Mouse (Mus musculus) hindbrain, embryonic 16.5 days (tissue): Measurements from ENCODE around the gene Psmd10. TPM values are rescaled to one million over a fixed set of nuclear protein-coding genes. Genes with fewer than 3 reads are reported as not detected.
A peak's percentile ranks its signal among the peaks of the same experiment; 100 is the strongest.

Experiments used
- ATAC-seq: fragments of 200-750 bp; cut with Nextera tagmentation; 2 replicates; pipeline ENCODE4 v1.8.0; 2017; ENCODE audit warnings: moderate TSS enrichment, moderate library complexity
- H3K27ac ChIP-seq: fragments of 300-500 bp; sonication (generic); 2 replicates; pipeline ENCODE4 v1.5.1; 2014; ENCODE audit warnings: low read depth, mild to moderate bottlenecking, control low read depth, low read length, moderate library complexity
- H3K27me3 ChIP-seq: fragments of 300-500 bp; sonication (generic); replicated peaks from 2 replicates; pipeline ENCODE4 v1.6.1; 2014; ENCODE audit warnings: low read length; ENCODE audit not compliant: control insufficient read depth, insufficient read depth
- H3K36me3 ChIP-seq: fragments of 300-500 bp; sonication (generic); 2 replicates; pipeline ENCODE4 v1.6.1; 2014; ENCODE audit warnings: mild to moderate bottlenecking, low read length, moderate library complexity, mixed read lengths; ENCODE audit not compliant: control insufficient read depth, insufficient read depth
- H3K4me1 ChIP-seq: fragments of 300-500 bp; sonication (generic); 2 replicates; pipeline ENCODE4 v1.6.1; 2014; ENCODE audit warnings: low read depth, low read length; ENCODE audit not compliant: control insufficient read depth, insufficient read depth
- H3K4me2 ChIP-seq: fragments of 300-500 bp; sonication (generic); 2 replicates; pipeline ENCODE4 v1.6.1; 2014; ENCODE audit warnings: mild to moderate bottlenecking, low read length, control low read depth, moderate library complexity
- H3K4me3 ChIP-seq: fragments of 300-500 bp; sonication (generic); 2 replicates; pipeline ENCODE4 v1.5.1; 2014; ENCODE audit warnings: mild to moderate bottlenecking, low read length, control low read depth, moderate library complexity
- H3K9ac ChIP-seq: fragments of 300-500 bp; sonication (generic); 2 replicates; pipeline ENCODE4 v1.6.1; 2014; ENCODE audit warnings: low read depth, mild to moderate bottlenecking, control low read depth, low read length, moderate library complexity
- H3K9me3 ChIP-seq: fragments of 300-500 bp; sonication (generic); 2 replicates; pipeline ENCODE4 v1.6.1; 2014; ENCODE audit warnings: mild to moderate bottlenecking, low read length, moderate library complexity; ENCODE audit not compliant: control insufficient read depth
- WGBS: fragments of 180-500 bp; shearing (Covaris S2); extraction: QIAGEN DNeasy Blood & Tissue Kit; methylation state at CpG from one replicate; pipeline ENCODE4 v1.1.7; 2014; 5-methylcytosine and 5-hydroxymethylcytosine counted together
- polyA plus RNA-seq: library from polyadenylated mRNA; unstranded; fragments of >200 nt; fragmentation: Nextera tagmentation; extraction: Ambion mirVana; gene quantifications from 2 replicates; pipeline ENCODE4 v1.2.1, GENCODE M21; 2015

Psmd10 gene
- 46.3 and 46.6 TPM in 2 replicates for polyA plus RNA-seq

DNA sequence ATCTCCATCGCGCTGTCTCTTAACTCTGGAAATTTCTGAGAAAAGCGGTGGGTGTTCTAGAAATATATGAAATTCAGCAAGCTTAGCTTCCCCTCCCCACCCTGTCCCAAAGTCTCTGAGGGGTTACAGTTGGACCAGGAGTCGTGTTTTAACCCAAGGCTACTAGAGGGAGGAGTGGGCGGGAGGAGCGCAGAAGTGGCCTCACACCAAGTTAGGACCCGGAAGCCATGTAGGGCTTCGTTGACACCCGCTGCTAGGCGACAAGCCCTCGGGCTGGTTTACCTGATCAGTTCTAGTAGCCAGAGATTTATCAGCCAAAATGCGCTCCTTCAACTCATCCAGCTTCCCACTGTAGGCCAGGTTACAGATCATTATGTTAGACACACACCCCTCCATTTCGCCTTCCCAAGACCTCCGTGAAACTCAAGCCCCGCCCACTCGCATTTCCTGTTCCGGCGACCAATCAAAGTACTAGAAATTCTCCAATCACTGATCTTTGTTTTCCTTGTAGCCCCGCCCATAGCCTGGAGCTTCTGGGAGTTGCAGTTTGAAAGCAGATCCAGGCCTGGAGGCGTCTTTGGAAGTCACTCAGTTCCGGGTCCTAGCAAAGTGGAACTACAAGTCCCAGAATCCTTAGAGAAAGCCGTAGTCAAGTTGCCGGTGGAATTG lies at the start of gene Psmd10, which contains the start of gene Atg4a:
Gene Psmd10 (minus strand): TSS at position 457 of the 669 bp plus-strand sequence.
Gene Atg4a (plus strand): TSS at position 636 of the 669 bp plus-strand sequence.
- H3K27me3 ChIP-seq = no peaks in the 10 kb centered on the region; the same call in 1 of the 2 replicates
- H3K4me1 ChIP-seq = no peaks in the 10 kb centered on the region
- H3K27ac ChIP-seq = 0 out of 2 replicates have a peak within 1 kb of the TSS, but pooled peaks have one; percentile 63
- peak within 1 kb of the TSS; percentile 56 for H3K4me3 ChIP-seq
- peak; percentile 99 for ATAC-seq
- H3K4me2 ChIP-seq = peak within 1 kb of the TSS; percentile 51
- peak within 1 kb of the TSS; percentile 64 for H3K9ac ChIP-seq
- no peaks in the 10 kb centered on the region for H3K36me3 ChIP-seq
- WGBS = 20% methylated on average over 21 of the region's 23 CpGs
- no peaks in the 10 kb centered on the region for H3K9me3 ChIP-seq

DNA sequence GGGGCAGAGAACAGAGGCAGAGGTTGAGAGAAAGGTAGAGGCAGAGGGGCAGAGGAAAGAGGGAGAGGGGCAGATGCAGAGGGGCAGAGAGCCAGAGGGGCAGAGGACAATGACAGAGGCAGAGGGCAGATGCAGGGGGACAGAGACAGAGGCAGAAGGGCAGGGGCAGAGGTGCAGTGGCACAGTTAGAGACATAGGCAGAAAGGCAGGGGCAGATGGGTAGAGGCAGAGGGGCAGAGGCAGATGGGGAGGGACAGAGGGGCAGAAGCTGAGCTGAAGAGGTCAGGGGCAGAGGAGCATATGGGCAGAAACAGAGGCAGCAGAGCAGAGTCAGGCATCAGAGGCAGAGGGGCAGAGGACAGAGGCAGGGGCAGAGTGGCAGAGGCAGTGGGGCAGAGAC lies 42.4 kb upstream of the Psmd10 start:
- ATAC-seq = no peak
- no peak overlapping the region for H3K4me3 ChIP-seq
- no peaks in the 10 kb centered on the region for H3K9me3 ChIP-seq
- no peak overlapping the region for H3K4me2 ChIP-seq
- H3K4me1 ChIP-seq = no peaks in the 10 kb centered on the region
- H3K9ac ChIP-seq = no peak overlapping the region
- H3K27ac ChIP-seq = no peak overlapping the region
- no peaks in the 10 kb centered on the region for H3K36me3 ChIP-seq
- peaks cover 6% of the 10 kb centered on the region; the same call in 1 of the 2 replicates for H3K27me3 ChIP-seq

DNA sequence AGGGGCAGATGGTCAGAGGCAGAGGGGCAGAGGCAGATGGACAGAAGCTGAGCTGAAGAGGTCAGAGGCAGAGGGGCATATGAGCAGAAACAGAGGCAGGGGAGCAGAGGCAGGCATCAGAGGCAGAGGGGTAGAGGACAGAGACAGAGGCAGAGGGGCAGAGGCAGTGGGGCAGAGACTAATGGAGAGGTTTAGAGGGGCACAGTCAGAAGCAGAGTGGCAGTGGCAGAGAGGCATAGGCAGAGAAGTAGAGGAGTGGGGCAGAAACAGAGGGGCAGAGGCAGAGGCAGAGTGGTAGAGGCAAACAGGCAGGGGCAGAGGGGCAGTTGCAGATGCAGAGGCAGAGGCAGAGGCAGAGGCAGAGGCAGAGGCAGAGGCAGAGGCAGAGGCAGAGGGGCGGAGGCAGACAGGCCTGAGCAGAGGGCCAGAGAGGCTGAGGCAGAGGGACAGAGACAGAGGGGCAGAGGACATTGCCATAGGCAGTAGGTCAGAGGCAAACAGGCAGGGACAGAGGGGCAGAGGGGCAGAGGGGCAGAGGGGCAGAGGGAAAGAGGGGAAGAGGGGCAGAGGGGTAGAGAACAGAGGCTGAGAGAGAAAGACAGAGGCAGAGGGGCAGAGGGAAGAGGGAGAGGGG lies 41.5 kb upstream of the Psmd10 start:
- no peak for ATAC-seq
- peaks cover 6% of the 10 kb centered on the region; the same call in 1 of the 2 replicates for H3K27me3 ChIP-seq
- no peaks in the 10 kb centered on the region for H3K9me3 ChIP-seq
- H3K4me2 ChIP-seq = no peak overlapping the region
- H3K36me3 ChIP-seq = no peaks in the 10 kb centered on the region
- H3K4me1 ChIP-seq = no peaks in the 10 kb centered on the region
- no peak overlapping the region for H3K27ac ChIP-seq
- H3K4me3 ChIP-seq = no peak overlapping the region
- H3K9ac ChIP-seq = no peak overlapping the region
- 64% methylated on average over 1 of the region's 1 CpGs for WGBS

GRCm38 (mm10) chrX:140996909-140997516 lies 40.5 kb upstream of the Psmd10 start:
- Histone ChIP-seq H3K36me3 (no peaks in the 10 kb centered on the region), H3K4me1 (no peaks in the 10 kb centered on the region), H3K9me3 (no peaks in the 10 kb centered on the region), H3K4me2 (no peak overlapping the region), H3K4me3 (no peak overlapping the region), H3K27me3 (peaks cover 6% of the 10 kb centered on the region; the same call in 1 of the 2 replicates), H3K27ac (no peak overlapping the region), H3K9ac (no peak overlapping the region)
- peak; percentile 67; the same call in 1 of the 2 replicates for ATAC-seq
- 69% methylated on average over 1 of the region's 1 CpGs for WGBS

- ATAC-seq = no peak
- Histone ChIP-seq H3K27ac (no peak overlapping the region), H3K27me3 (peaks cover 8% of the 10 kb centered on the region; the same call in 1 of the 2 replicates), H3K4me3 (no peak overlapping the region), H3K4me2 (no peak overlapping the region), H3K9ac (no peak overlapping the region), H3K9me3 (no peaks in the 10 kb centered on the region), H3K4me1 (no peaks in the 10 kb centered on the region), H3K36me3 (no peaks in the 10 kb centered on the region)
- WGBS = 90% methylated on average over 2 of the region's 2 CpGs
These were observed 28.7 kb upstream of the Psmd10 start for GRCm38 (mm10) chrX:140985256-140985655.

- Histone ChIP-seq H3K9me3 (no peaks in the 10 kb centered on the region), H3K4me3 (no peak overlapping the region), H3K27me3 (peaks cover 8% of the 10 kb centered on the region; the same call in 1 of the 2 replicates), H3K4me2 (no peak overlapping the region), H3K36me3 (no peaks in the 10 kb centered on the region), H3K27ac (no peak overlapping the region), H3K9ac (no peak overlapping the region), H3K4me1 (no peaks in the 10 kb centered on the region)
- 75% methylated on average over 6 of the region's 6 CpGs for WGBS
- no peak for ATAC-seq
These were observed 28.3 kb upstream of the Psmd10 start for GRCm38 (mm10) chrX:140984795-140985194.

DNA sequence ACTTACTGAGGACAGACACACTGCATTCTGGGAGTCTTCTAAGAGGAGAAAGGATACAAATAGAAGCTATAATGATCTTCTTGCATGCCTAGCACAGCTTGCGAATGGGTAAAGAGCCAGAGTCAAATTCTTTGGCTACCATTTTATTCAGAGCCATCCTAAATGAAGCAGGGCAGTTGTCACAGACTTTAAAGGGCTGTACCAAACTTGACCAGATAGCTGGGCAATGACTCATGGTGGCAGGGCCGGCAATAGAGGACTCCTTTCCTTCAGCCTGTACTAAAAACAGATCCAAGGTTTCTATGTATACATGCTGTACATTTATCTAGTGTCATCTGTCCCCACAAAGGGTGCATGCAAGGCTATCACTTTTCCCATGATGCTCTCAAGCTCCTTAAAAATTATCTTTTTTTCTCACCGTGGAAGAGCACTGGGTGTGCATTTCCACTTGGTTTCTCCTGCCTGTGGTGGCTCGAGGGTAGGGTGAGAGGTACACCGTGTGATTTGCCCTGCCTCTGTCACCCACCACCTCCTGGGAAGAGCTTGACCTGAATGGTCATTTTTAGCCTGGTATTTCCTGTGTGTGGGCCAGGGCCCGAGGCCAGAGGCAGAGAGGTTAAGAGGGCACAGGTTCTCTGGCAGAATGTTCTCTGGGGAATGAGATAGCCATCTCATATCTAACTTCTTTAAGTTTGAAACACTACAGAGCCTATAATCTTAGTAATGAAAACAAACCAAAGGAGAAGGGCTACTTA lies 26.9 kb upstream of the Psmd10 start:
- H3K27me3 ChIP-seq = peaks cover 6% of the 10 kb centered on the region; the same call in 1 of the 2 replicates
- no peak overlapping the region for H3K27ac ChIP-seq
- no peak overlapping the region for H3K4me2 ChIP-seq
- H3K36me3 ChIP-seq = no peaks in the 10 kb centered on the region
- 70% methylated on average over 6 of the region's 6 CpGs for whole genome bisulfite sequencing
- ATAC-seq = no peak
- H3K4me3 ChIP-seq = no peak overlapping the region
- no peak overlapping the region for H3K9ac ChIP-seq
- H3K9me3 ChIP-seq = no peaks in the 10 kb centered on the region
- no peaks in the 10 kb centered on the region for H3K4me1 ChIP-seq

- H3K4me1 ChIP-seq = no peaks in the 10 kb centered on the region
- no peak overlapping the region for H3K27ac ChIP-seq
- H3K4me3 ChIP-seq = no peak overlapping the region
- H3K4me2 ChIP-seq = no peak overlapping the region
- no peaks in the 10 kb centered on the region for H3K9me3 ChIP-seq
- no peak overlapping the region for H3K9ac ChIP-seq
- WGBS = 59% methylated on average over 4 of the region's 4 CpGs
- ATAC-seq = no peak
- peaks cover 6% of the 10 kb centered on the region; the same call in 1 of the 2 replicates for H3K27me3 ChIP-seq
- no peaks in the 10 kb centered on the region for H3K36me3 ChIP-seq
These were observed 23.6 kb upstream of the Psmd10 start for GRCm38 (mm10) chrX:140980163-140980562.
